Mouse (Mus musculus): ENCODE results near the gene Gm21987. TPM values are rescaled to one million over a fixed set of nuclear protein-coding genes. Genes with fewer than 3 reads are reported as not detected.

Gm21987 gene
- polyA plus RNA-seq, 1 experiment from 2014 or later = 0.55 TPM

DNA sequence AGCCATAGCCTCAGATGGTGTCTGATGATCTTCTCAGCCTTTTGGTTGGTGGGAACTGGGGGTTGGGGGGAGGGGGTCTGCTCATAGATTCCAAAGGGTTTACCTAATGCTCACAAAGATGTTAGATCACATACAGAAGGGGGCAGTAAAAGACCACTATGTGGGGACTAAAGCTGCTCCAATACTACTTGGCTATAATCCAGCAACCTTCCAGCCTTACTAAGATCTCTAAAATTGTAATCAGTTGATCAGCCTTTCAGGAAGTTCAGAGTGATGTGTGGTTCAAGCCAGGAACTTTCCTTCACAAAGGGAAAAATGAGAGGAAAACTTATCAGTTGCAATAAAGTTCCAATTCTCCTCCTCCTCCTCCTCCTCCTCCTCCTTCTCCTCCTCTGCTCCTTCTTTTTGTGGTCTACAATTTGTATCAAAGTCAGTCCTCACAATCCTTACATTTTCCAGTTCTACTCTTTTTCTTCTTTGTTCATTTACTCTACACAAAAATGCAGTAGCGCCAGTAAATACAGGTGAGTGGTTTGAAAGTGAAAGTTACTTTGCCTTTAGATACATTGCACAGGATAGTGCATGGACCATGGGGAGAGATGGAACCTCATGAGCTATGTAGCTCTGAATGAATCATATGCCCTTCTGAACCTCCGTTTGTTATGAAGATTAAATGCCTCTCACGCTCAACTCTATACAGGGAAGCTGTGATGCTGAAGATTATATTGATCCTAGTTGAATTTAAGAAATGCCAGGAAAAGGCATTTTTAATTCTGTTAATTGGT, 1.7 kb upstream of the Gm21987 start:
- H3K36me3 ChIP-seq (ENCODE audit: control insufficient read depth, insufficient read depth, low read length) = peaks cover 7% of the 10 kb centered on the region
- no peak overlapping the region for H3K4me2 ChIP-seq (ENCODE audit: low read depth, low read length)
- H3K9me3 ChIP-seq (ENCODE audit: control insufficient read depth, low read length) = no peaks in the 10 kb centered on the region
- peak; percentile 39; the same call in 1 of the 2 replicates for ATAC-seq (ENCODE audit: low read depth)
- 70% methylated on average over 3 of the region's 3 CpGs for whole genome bisulfite sequencing
- H3K4me3 ChIP-seq (ENCODE audit: low read length) = no peak overlapping the region
- H3K27ac ChIP-seq (ENCODE audit: low read length) = no peak overlapping the region
- no peak overlapping the region for H3K9ac ChIP-seq (ENCODE audit: low read length)
- peaks cover 10% of the 10 kb centered on the region for H3K4me1 ChIP-seq (replicated peaks; ENCODE audit: control insufficient read depth, insufficient read depth, low read length)
- H3K27me3 ChIP-seq (ENCODE audit: control insufficient read depth, insufficient read depth, low read depth, low read length) = no peaks in the 10 kb centered on the region

DNA sequence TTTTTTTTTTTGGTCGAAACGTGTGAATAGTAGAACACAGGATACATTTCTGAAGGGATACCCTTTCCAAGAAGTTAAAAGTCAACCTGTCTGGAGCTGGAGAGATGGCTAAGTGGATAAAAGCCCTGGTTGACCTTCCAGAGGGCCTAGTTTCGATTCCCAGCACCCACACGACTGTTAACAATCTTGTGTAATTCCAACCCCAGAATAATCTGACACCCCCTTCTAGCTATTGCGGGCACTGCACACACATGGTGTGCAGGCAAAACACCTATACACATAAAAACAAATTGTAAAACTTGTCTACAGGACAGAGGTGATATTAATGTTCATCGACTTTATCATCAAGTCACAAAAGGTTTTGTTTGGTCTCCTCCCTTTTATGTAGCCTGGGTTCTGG, 748 bp downstream of the Gm21987 start:
- no peaks in the 10 kb centered on the region for H3K27me3 ChIP-seq (ENCODE audit: control insufficient read depth, insufficient read depth, low read depth, low read length)
- H3K27ac ChIP-seq (ENCODE audit: low read length) = no peak overlapping the region
- H3K4me1 ChIP-seq (replicated peaks; ENCODE audit: control insufficient read depth, insufficient read depth, low read length) = peaks cover 10% of the 10 kb centered on the region
- H3K9ac ChIP-seq (ENCODE audit: low read length) = peak overlapping the region; percentile 83; the same call in 1 of the 2 replicates
- no peak for ATAC-seq (ENCODE audit: low read depth)
- H3K9me3 ChIP-seq (ENCODE audit: control insufficient read depth, low read length) = no peaks in the 10 kb centered on the region
- WGBS = 58% methylated on average over 6 of the region's 6 CpGs
- H3K36me3 ChIP-seq (ENCODE audit: control insufficient read depth, insufficient read depth, low read length) = peaks cover 16% of the 10 kb centered on the region
- H3K4me3 ChIP-seq (ENCODE audit: low read length) = peak overlapping the region; percentile 69
- peak overlapping the region; percentile 63 for H3K4me2 ChIP-seq (ENCODE audit: low read depth, low read length)

DNA sequence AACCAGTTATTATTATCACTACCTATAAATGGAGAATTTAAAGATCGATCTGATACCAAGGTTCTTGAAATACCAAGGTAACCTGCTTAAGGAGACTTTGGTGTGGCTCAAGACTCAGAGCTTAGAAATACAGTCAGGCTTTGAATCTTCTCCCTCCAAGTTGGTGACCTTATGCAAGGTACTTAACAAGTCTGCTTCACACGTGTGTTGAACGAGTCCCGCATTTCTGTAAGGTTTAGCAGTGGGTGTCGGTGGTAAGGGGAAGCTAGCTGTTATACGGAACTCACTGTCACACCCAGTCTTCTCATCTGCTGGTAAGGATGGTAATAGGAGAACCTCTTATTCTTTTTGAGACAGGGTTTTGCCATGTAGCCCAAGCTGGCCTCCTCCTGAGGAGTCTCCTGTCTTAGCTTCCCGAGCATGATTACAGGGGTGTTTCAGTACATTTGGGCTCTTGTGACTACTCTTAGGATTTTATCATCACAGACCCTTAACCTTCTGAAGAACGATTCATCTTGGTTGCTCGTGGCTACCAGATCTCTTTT, 1.4 kb downstream of the Gm21987 start:
- H3K4me2 ChIP-seq (ENCODE audit: low read depth, low read length) = no peak overlapping the region
- no peaks in the 10 kb centered on the region for H3K9me3 ChIP-seq (ENCODE audit: control insufficient read depth, low read length)
- H3K4me3 ChIP-seq (ENCODE audit: low read length) = no peak overlapping the region
- H3K9ac ChIP-seq (ENCODE audit: low read length) = no peak overlapping the region
- 72% methylated on average over 9 of the region's 9 CpGs for WGBS
- peaks cover 10% of the 10 kb centered on the region for H3K4me1 ChIP-seq (replicated peaks; ENCODE audit: control insufficient read depth, insufficient read depth, low read length)
- H3K27ac ChIP-seq (ENCODE audit: low read length) = no peak overlapping the region
- H3K36me3 ChIP-seq (ENCODE audit: control insufficient read depth, insufficient read depth, low read length) = peaks cover 16% of the 10 kb centered on the region
- ATAC-seq (ENCODE audit: low read depth) = no peak
- H3K27me3 ChIP-seq (ENCODE audit: control insufficient read depth, insufficient read depth, low read depth, low read length) = no peaks in the 10 kb centered on the region

GRCm38 (mm10) chr16:38349881-38350280, 3.0 kb downstream of the Gm21987 start:
- 0 out of 2 replicates have a peak overlapping the region, but pooled peaks have one; percentile 9 for H3K9ac ChIP-seq (ENCODE audit: low read length)
- no peak for ATAC-seq (ENCODE audit: low read depth)
- no peaks in the 10 kb centered on the region for H3K9me3 ChIP-seq (ENCODE audit: control insufficient read depth, low read length)
- H3K36me3 ChIP-seq (ENCODE audit: control insufficient read depth, insufficient read depth, low read length) = peaks cover 16% of the 10 kb centered on the region
- no peaks in the 10 kb centered on the region for H3K27me3 ChIP-seq (ENCODE audit: control insufficient read depth, insufficient read depth, low read depth, low read length)
- no peak overlapping the region for H3K4me3 ChIP-seq (ENCODE audit: low read length)
- peak overlapping the region; percentile 27 for H3K27ac ChIP-seq (ENCODE audit: low read length)
- WGBS = 89% methylated on average over 2 of the region's 2 CpGs
- H3K4me1 ChIP-seq (replicated peaks; ENCODE audit: control insufficient read depth, insufficient read depth, low read length) = peaks cover 10% of the 10 kb centered on the region
- H3K4me2 ChIP-seq (ENCODE audit: low read depth, low read length) = no peak overlapping the region

DNA sequence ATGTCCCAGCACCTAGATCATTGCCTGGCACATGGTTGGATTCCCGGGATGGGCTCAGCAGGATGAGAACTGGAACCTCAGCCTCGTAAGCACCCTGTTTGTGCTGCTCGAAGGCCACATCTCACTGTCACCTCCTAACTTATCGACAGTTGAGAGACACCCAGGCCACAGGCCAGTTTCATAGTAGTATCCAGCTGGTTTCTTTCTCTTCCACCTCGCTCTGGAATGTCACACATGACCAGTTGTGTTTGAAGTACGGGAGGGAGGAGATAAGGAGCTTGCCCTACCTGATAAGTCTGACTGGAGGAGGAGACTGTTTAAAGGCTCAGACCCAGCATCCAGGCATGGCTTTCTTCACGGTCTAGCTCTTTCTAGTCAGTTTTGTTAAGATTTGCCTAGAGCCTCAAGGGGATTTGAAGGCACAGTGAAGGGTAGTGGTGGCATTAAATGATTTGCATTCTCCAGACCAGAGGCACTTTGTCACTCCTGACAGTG, 3.6 kb downstream of the Gm21987 start:
- Histone ChIP-seq H3K27ac (ENCODE audit: low read length) (peak overlapping the region; percentile 27), H3K4me1 (replicated peaks; ENCODE audit: control insufficient read depth, insufficient read depth, low read length) (peaks cover 10% of the 10 kb centered on the region), H3K9me3 (ENCODE audit: control insufficient read depth, low read length) (no peaks in the 10 kb centered on the region), H3K4me3 (ENCODE audit: low read length) (no peak overlapping the region), H3K27me3 (ENCODE audit: control insufficient read depth, insufficient read depth, low read depth, low read length) (no peaks in the 10 kb centered on the region), H3K36me3 (ENCODE audit: control insufficient read depth, insufficient read depth, low read length) (peaks cover 16% of the 10 kb centered on the region), H3K4me2 (ENCODE audit: low read depth, low read length) (no peak overlapping the region), H3K9ac (ENCODE audit: low read length) (no peak overlapping the region)
- peak; percentile 70 for ATAC-seq (ENCODE audit: low read depth)
- WGBS = 23% methylated on average over 7 of the region's 7 CpGs

- H3K9ac ChIP-seq (ENCODE audit: low read length) = no peak overlapping the region
- no peak overlapping the region for H3K4me3 ChIP-seq (ENCODE audit: low read length)
- peaks cover 10% of the 10 kb centered on the region for H3K4me1 ChIP-seq (replicated peaks; ENCODE audit: control insufficient read depth, insufficient read depth, low read length)
- ATAC-seq (ENCODE audit: low read depth) = no peak
- H3K4me2 ChIP-seq (ENCODE audit: low read depth, low read length) = no peak overlapping the region
- H3K27ac ChIP-seq (ENCODE audit: low read length) = no peak overlapping the region
- no peaks in the 10 kb centered on the region for H3K9me3 ChIP-seq (ENCODE audit: control insufficient read depth, low read length)
- peaks cover 16% of the 10 kb centered on the region for H3K36me3 ChIP-seq (ENCODE audit: control insufficient read depth, insufficient read depth, low read length)
- WGBS = 37% methylated on average over 6 of the region's 6 CpGs
- H3K27me3 ChIP-seq (ENCODE audit: control insufficient read depth, insufficient read depth, low read depth, low read length) = no peaks in the 10 kb centered on the region
Observed at GRCm38 (mm10) chr16:38350939-38351338, 4.1 kb downstream of the Gm21987 start.

DNA sequence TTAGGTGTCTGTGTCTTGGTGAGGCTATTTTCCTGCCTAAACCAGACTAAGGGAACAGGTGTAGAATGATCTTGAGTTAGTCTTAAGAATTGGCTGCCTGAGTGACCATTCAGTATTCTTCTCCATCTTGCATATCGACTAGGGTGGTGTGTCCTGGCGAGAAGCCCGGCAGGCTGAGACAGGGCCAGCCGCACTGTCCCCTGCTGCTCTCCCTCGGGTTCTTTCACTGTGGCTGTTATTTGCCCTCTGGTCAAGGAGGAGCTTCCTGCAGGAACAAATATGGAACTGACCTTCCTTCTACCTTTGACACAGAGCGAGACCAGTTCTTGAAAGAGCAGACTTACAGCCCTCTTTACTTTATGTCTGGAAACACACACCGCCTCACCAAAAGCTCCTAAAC, 5.2 kb downstream of the Gm21987 start:
- H3K4me3 ChIP-seq (ENCODE audit: low read length) = no peak overlapping the region
- no peak overlapping the region for H3K9ac ChIP-seq (ENCODE audit: low read length)
- H3K27ac ChIP-seq (ENCODE audit: low read length) = no peak overlapping the region
- no peaks in the 10 kb centered on the region for H3K27me3 ChIP-seq (ENCODE audit: control insufficient read depth, insufficient read depth, low read depth, low read length)
- ATAC-seq (ENCODE audit: low read depth) = no peak
- peaks cover 16% of the 10 kb centered on the region for H3K36me3 ChIP-seq (ENCODE audit: control insufficient read depth, insufficient read depth, low read length)
- no peak overlapping the region for H3K4me2 ChIP-seq (ENCODE audit: low read depth, low read length)
- H3K4me1 ChIP-seq (replicated peaks; ENCODE audit: control insufficient read depth, insufficient read depth, low read length) = peaks cover 10% of the 10 kb centered on the region
- WGBS = 64% methylated on average over 7 of the region's 7 CpGs
- no peaks in the 10 kb centered on the region for H3K9me3 ChIP-seq (ENCODE audit: control insufficient read depth, low read length)

DNA sequence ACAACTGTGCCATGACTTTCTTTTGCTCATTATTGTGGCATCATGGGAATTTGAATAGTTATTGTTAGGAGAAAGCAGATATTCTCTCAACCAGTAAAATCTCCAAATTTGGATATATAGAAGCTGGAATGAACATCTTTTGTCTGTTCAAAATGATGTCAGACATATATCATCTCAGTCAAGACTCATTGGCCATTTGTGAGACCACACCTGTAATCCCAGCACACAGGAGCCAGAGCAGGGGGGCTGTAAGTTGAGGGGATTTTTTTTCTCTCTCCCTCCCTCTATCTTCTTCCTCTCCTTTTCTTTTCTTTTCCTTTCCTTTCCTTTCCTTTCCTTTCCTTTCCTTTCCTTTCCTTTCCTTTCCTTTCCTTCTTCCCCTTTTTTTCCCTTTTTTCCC, 6.0 kb downstream of the Gm21987 start:
- H3K27me3 ChIP-seq (ENCODE audit: control insufficient read depth, insufficient read depth, low read depth, low read length) = no peaks in the 10 kb centered on the region
- H3K9ac ChIP-seq (ENCODE audit: low read length) = no peak overlapping the region
- H3K4me1 ChIP-seq (replicated peaks; ENCODE audit: control insufficient read depth, insufficient read depth, low read length) = peaks cover 6% of the 10 kb centered on the region
- H3K9me3 ChIP-seq (ENCODE audit: control insufficient read depth, low read length) = no peaks in the 10 kb centered on the region
- H3K27ac ChIP-seq (ENCODE audit: low read length) = no peak overlapping the region
- ATAC-seq (ENCODE audit: low read depth) = no peak
- H3K4me3 ChIP-seq (ENCODE audit: low read length) = no peak overlapping the region
- H3K4me2 ChIP-seq (ENCODE audit: low read depth, low read length) = no peak overlapping the region
- H3K36me3 ChIP-seq (ENCODE audit: control insufficient read depth, insufficient read depth, low read length) = peaks cover 16% of the 10 kb centered on the region

DNA sequence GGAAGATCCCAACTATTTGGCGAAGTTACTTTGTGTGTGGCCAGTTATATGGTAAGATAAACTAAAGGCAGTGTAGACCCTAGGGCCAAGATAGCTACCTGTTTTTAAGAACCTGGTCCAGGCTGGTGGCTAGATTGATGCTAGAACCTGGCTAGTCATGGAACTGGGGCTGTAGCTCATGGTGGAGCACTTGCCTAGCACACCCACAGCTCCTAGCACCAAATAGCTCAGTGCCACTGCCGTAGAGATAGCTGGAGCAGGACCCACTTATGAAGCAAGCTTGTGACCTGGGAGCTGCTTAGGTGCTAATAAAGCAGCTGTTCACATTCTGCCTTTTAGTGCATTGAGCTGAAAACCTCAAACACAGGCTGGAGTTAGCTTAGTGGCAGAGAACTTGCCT, 6.8 kb downstream of the Gm21987 start:
- H3K27me3 ChIP-seq (ENCODE audit: control insufficient read depth, insufficient read depth, low read depth, low read length) = no peaks in the 10 kb centered on the region
- H3K36me3 ChIP-seq (ENCODE audit: control insufficient read depth, insufficient read depth, low read length) = peaks cover 16% of the 10 kb centered on the region
- H3K4me2 ChIP-seq (ENCODE audit: low read depth, low read length) = no peak overlapping the region
- 90% methylated on average over 2 of the region's 2 CpGs for WGBS
- H3K4me3 ChIP-seq (ENCODE audit: low read length) = no peak overlapping the region
- H3K9me3 ChIP-seq (ENCODE audit: control insufficient read depth, low read length) = no peaks in the 10 kb centered on the region
- H3K27ac ChIP-seq (ENCODE audit: low read length) = no peak overlapping the region
- ATAC-seq (ENCODE audit: low read depth) = no peak
- no peak overlapping the region for H3K9ac ChIP-seq (ENCODE audit: low read length)
- no peaks in the 10 kb centered on the region for H3K4me1 ChIP-seq (replicated peaks; ENCODE audit: control insufficient read depth, insufficient read depth, low read length)

Data from lung, embryonic 16.5 days (tissue).